Mouse (Mus musculus): ENCODE measurements around the gene Sp140.
A peak's percentile ranks its signal among the peaks of the same experiment; 100 is the strongest.
"Not testable (repeated sequence)": the region's sequence is repeated elsewhere in the genome, so short reads cannot be mapped to it uniquely, and the experiment has no call there.

Sp140 gene

GRCm38 (mm10) chr1:85600078-85600477 is at the start of gene Sp140:
TSS of gene Sp140 (plus strand) at chr1:85600378.
- DNase-seq: not testable (repeated sequence)

- peak; percentile 3 to 18 for DNase-seq
Observed at GRCm38 (mm10) chr1:85555261-85555660, 44.9 kb upstream of the Sp140 start.

- DNase-seq: not testable (repeated sequence)
Observed at GRCm38 (mm10) chr1:85573554-85573953, 26.6 kb upstream of the Sp140 start.

GRCm38 (mm10) chr1:85575376-85575775 is 24.8 kb upstream of the Sp140 start, which contains the start of gene G530012D18Rik:
TSS of gene G530012D18Rik (plus strand) at chr1:85575676.
- not testable (repeated sequence) for DNase-seq

- DNase-seq: not testable (repeated sequence)
Observed at GRCm38 (mm10) chr1:85578372-85579010, 21.7 kb upstream of the Sp140 start.

GRCm38 (mm10) chr1:85579199-85580147 is 20.7 kb upstream of the Sp140 start:
- not testable (repeated sequence) for DNase-seq

GRCm38 (mm10) chr1:85580148-85580534 is 20.0 kb upstream of the Sp140 start:
- DNase-seq: not testable (repeated sequence)

- DNase-seq: not testable (repeated sequence)
Observed at GRCm38 (mm10) chr1:85580578-85580977, 19.6 kb upstream of the Sp140 start.

GRCm38 (mm10) chr1:85581518-85581917 is 18.7 kb upstream of the Sp140 start:
- DNase-seq: not testable (repeated sequence)

GRCm38 (mm10) chr1:85588697-85589096 is 11.5 kb upstream of the Sp140 start:
- DNase-seq: not testable (repeated sequence)

GRCm38 (mm10) chr1:85592526-85592925 is 7.7 kb upstream of the Sp140 start:
- DNase-seq: not testable (repeated sequence)

GRCm38 (mm10) chr1:85598271-85599012 is 1.7 kb upstream of the Sp140 start, which contains the start of gene Sp110:
TSS of gene Sp110 (minus strand) at chr1:85598817.
- DNase-seq: not testable (repeated sequence)

- not testable (repeated sequence) for DNase-seq
Observed at GRCm38 (mm10) chr1:85600794-85601193, 616 bp downstream of the Sp140 start.

GRCm38 (mm10) chr1:85604341-85604740 is 4.2 kb downstream of the Sp140 start:
- not testable (repeated sequence) for DNase-seq

GRCm38 (mm10) chr1:85608361-85608760 is 8.2 kb downstream of the Sp140 start:
- not testable (repeated sequence) for DNase-seq

- DNase-seq: not testable (repeated sequence)
Observed at GRCm38 (mm10) chr1:85610581-85610980, 10.4 kb downstream of the Sp140 start.

- DNase-seq: not testable (repeated sequence)
Observed at GRCm38 (mm10) chr1:85615096-85615495, 14.9 kb downstream of the Sp140 start.

- not testable (repeated sequence) for DNase-seq
Observed at GRCm38 (mm10) chr1:85615819-85616218, 15.6 kb downstream of the Sp140 start.

GRCm38 (mm10) chr1:85617161-85617560 is 17.0 kb downstream of the Sp140 start:
- DNase-seq: not testable (repeated sequence)

GRCm38 (mm10) chr1:85618689-85619088 is 18.5 kb downstream of the Sp140 start:
- DNase-seq: not testable (repeated sequence)

GRCm38 (mm10) chr1:85636936-85637335 is 36.8 kb downstream of the Sp140 start:
- not testable (repeated sequence) for DNase-seq

GRCm38 (mm10) chr1:85638144-85638543 is 38.0 kb downstream of the Sp140 start:
- not testable (repeated sequence) for DNase-seq

- not testable (repeated sequence) for DNase-seq
Observed at GRCm38 (mm10) chr1:85649881-85650280, 49.7 kb downstream of the Sp140 start, which contains the start of gene Sp100. TSS of gene Sp100 (plus strand) at chr1:85649988.

Measured in cerebellum, postnatal 25 days (tissue).